Mouse (Mus musculus) olfactory bulb, adult 2 months (tissue): ENCODE measurements around the gene Gm21958. TPM values are rescaled to one million over a fixed set of nuclear protein-coding genes. Genes with fewer than 3 reads are reported as not detected.
"Not testable (repeated sequence)": the region's sequence is repeated elsewhere in the genome, so short reads cannot be mapped to it uniquely, and the experiment has no call there.

Experiments
- H3K27ac ChIP-seq: fragments of 200-500 bp; 2 replicates; pipeline ENCODE4 v1.5.1; 2012; ENCODE audit warnings: low read depth, low read length; ENCODE audit not compliant: insufficient read depth
- H3K4me1 ChIP-seq: fragments of 200-500 bp; 2 replicates; pipeline ENCODE4 v1.6.1; 2012; ENCODE audit warnings: low read length; ENCODE audit not compliant: control insufficient read depth, insufficient read depth
- H3K4me3 ChIP-seq: fragments of 200-500 bp; 2 replicates; pipeline ENCODE4 v1.5.1; 2012; ENCODE audit warnings: mild to moderate bottlenecking, low read depth, low read length, moderate library complexity; ENCODE audit not compliant: insufficient read depth
- CTCF ChIP-seq: fragments of 200-500 bp; IDR thresholded peaks from 2 replicates; pipeline ENCODE4 v1.5.1; 2012; ENCODE audit warnings: low read depth, mild to moderate bottlenecking, low read length, moderate library complexity; ENCODE audit not compliant: insufficient read depth
- POLR2A ChIP-seq: fragments of 200-500 bp; IDR thresholded peaks from 2 replicates; pipeline ENCODE4 v1.6.1; 2012; ENCODE audit warnings: mild to moderate bottlenecking, low read depth, low read length, moderate library complexity; ENCODE audit not compliant: insufficient read depth
- WGBS: fragments of 180-500 bp; shearing (Covaris S2); methylation state at CpG from one replicate; pipeline ENCODE4 v1.1.7; 2018; 5-methylcytosine and 5-hydroxymethylcytosine counted together
- polyA plus RNA-seq: library from polyadenylated mRNA; stranded (reverse); fragments of >200 nt; gene quantifications from 2 replicates; pipeline ENCODE4 v1.2.4, GENCODE M21; 2012; ENCODE audit warnings: low replicate concordance; ENCODE audit not compliant: missing spikeins, insufficient read depth, insufficient read length

The Gm21958 gene
- polyA plus RNA-seq, 1 experiment, result not detected

DNA sequence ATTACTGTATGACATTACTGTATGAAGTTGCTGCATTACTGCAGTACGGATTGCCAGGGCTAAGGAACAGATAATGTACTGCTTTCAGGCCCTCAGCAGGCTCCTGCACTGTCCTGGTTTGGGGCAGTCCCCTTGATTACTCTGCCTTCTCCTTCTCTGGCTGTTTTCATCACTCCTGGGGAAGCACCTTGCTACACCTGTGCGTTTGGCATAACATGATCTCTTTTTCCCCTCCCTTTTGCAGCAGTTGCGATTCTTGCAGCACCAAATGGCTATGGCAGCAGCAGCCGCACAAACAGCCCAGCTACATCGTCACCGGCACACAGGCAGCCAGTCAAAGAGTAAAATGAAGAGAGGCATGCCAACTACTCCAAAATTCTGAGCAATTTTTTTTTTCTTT is 13.9 kb upstream of the Gm21958 start:
- TF ChIP-seq CTCF (no peak), POLR2A (no peak)

GRCm38 (mm10) chr3:54727588-54727987 is 13.4 kb upstream of the Gm21958 start:
- no peak overlapping the region for H3K4me3 ChIP-seq
- H3K4me1 ChIP-seq, result no peaks in the 10 kb centered on the region
- 83% methylated on average over 2 of the region's 2 CpGs for WGBS
- TF ChIP-seq POLR2A, result no peak
- TF ChIP-seq CTCF, result no peak
- H3K27ac ChIP-seq, result no peak overlapping the region

More for the DNA sequence above, 13.9 kb upstream of the Gm21958 start:
- Histone ChIP-seq H3K4me1 (no peaks in the 10 kb centered on the region), H3K4me3 (no peak overlapping the region), H3K27ac (no peak overlapping the region)
- 92% methylated on average over 6 of the region's 6 CpGs for WGBS

DNA sequence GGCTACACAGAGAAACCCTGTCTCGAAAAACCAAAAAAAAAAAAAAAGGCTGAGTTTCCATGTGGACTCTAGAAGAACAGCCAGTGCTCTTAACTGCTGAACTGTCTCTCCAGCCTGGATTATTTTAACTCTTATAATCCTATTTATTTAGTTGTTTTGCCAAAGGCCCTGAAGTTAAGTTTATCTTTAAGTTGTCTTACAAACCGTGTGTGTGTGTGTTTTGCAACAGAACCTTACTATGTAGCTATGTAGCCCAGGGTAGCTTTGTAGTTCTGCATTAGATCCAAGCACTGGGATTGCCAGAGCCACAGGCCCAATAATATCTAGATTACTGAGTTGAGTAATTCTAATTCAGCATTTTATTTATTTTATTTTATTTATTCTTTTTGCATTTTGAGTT is 11.2 kb upstream of the Gm21958 start:
- 81% methylated on average over 2 of the region's 2 CpGs for WGBS
- no peaks in the 10 kb centered on the region for H3K4me1 ChIP-seq
- no peak overlapping the region for H3K27ac ChIP-seq
- TF ChIP-seq POLR2A, result no peak
- no peak for TF ChIP-seq CTCF
- H3K4me3 ChIP-seq, result no peak overlapping the region

- H3K4me3 ChIP-seq, result no peak overlapping the region
- H3K4me1 ChIP-seq, result no peaks in the 10 kb centered on the region
- no peak for TF ChIP-seq CTCF
- no peak for TF ChIP-seq POLR2A
- H3K27ac ChIP-seq, result no peak overlapping the region
- 91% methylated on average over 10 of the region's 10 CpGs for WGBS
Measured at GRCm38 (mm10) chr3:54723741-54724500, 9.8 kb upstream of the Gm21958 start.

- H3K4me3 ChIP-seq, result no peak overlapping the region
- 71% methylated on average over 3 of the region's 3 CpGs for WGBS
- H3K4me1 ChIP-seq, result peaks cover 3% of the 10 kb centered on the region; the same call in 1 of the 2 replicates
- TF ChIP-seq POLR2A, result no peak
- TF ChIP-seq CTCF, result no peak
- H3K27ac ChIP-seq, result no peak overlapping the region
Measured at GRCm38 (mm10) chr3:54718947-54719346, 4.8 kb upstream of the Gm21958 start.

DNA sequence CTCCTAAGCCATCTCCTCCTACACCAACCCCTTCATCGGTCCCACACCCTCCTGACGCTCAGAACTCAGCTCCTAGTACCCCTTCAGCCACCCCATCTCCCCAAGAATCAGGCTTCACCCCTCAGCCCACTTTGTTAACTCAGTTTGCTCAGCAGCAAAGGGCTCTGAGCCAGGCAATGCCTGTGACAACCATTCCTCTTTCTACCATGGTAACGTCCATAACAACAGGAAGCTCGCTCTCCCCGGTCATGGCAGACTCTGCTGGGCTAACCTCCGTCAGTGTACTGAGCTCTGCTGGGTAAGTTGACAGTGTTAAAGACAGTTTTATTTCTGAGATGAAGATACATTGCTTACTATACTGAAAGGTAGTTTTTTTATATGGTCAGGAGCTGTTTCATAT is 3.2 kb upstream of the Gm21958 start:
- TF ChIP-seq POLR2A (no peak), CTCF (no peak)
- Histone ChIP-seq H3K4me1 (peaks cover 3% of the 10 kb centered on the region; the same call in 1 of the 2 replicates), H3K4me3 (no peak overlapping the region), H3K27ac (no peak overlapping the region)
- WGBS, result 65% methylated on average over 6 of the region's 6 CpGs

DNA sequence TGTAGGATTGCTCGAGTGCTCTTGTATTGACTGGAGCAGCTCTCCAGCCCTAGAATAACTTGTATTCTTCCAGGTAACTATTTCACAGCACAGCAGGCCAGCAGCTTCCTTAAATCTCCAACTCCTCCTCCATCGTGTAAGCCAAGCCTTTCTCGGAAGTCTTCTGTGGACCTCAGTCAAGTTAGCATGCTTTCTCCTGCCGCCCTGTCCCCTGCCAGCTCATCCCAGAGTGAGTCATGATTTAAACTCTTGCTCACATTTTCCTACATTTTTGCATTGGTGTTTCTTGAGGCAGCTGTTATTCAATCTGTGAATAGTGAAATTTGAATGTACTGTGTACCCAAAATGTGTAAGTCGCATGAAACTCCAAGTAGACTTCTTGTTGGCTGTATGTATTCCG is 1.3 kb upstream of the Gm21958 start:
- Histone ChIP-seq H3K4me3 (no peak overlapping the region), H3K27ac (no peak overlapping the region), H3K4me1 (peaks cover 3% of the 10 kb centered on the region; the same call in 1 of the 2 replicates)
- no peak for TF ChIP-seq POLR2A
- no peak for TF ChIP-seq CTCF
- 71% methylated on average over 6 of the region's 6 CpGs for WGBS

GRCm38 (mm10) chr3:54708972-54709371 is 5.2 kb downstream of the Gm21958 start:
- TF ChIP-seq POLR2A (no peak), CTCF (no peak)
- no peak overlapping the region for H3K27ac ChIP-seq
- 88% methylated on average over 9 of the region's 9 CpGs for WGBS
- H3K4me3 ChIP-seq, result no peak overlapping the region
- H3K4me1 ChIP-seq, result no peaks in the 10 kb centered on the region

DNA sequence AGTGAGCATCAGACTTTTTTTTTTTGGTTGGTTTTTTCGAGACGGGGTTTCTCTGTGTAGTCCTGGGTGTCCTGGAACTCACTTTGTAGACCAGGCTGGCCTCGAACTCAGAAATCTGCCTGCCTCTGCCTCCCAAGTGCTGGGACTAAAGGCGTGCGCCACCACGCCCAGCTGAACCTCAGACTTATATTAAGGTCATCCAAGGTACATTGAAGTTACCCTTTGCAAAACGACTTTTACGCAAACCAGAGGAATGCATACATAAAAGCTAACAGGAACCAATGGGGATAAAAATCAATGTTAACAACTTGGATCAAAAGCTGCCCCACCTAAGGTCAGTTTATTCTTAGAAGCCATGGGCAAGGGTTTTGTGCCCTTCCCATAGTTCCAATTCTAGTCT is 10.0 kb downstream of the Gm21958 start:
- 96% methylated on average over 8 of the region's 8 CpGs for WGBS
- not testable (repeated sequence) for H3K4me1 ChIP-seq, H3K27ac ChIP-seq, H3K4me3 ChIP-seq
